Mouse (Mus musculus): ENCODE results near the gene Dync1i2. TPM values are rescaled to one million over a fixed set of nuclear protein-coding genes. Genes with fewer than 3 reads are reported as not detected.

The Dync1i2 gene
- total RNA-seq, 2 experiments from 2014 or later, result 85.4 to 92.6 TPM

- no peak for DNase-seq
- intact Hi-C loops (cut with DNase I), result no loop called here
Measured at GRCm38 (mm10) chr2:71201886-71202285, 9.6 kb upstream of the Dync1i2 start.

- peak; percentile 49 to 62 for DNase-seq
- intact Hi-C loops (cut with DNase I), result no loop called here
Measured at GRCm38 (mm10) chr2:71203819-71204432, 7.6 kb upstream of the Dync1i2 start.

GRCm38 (mm10) chr2:71209041-71209755, 2.3 kb upstream of the Dync1i2 start:
- intact Hi-C loops (cut with DNase I), result no loop called here
- DNase-seq, result no peak

- intact Hi-C loops (cut with DNase I), result no loop called here
- DNase-seq, result no peak
Measured at GRCm38 (mm10) chr2:71211096-71211495, 410 bp upstream of the Dync1i2 start.

- intact Hi-C loops (cut with DNase I), result no loop called here
- no peak for DNase-seq
Measured at GRCm38 (mm10) chr2:71212360-71212726, 837 bp downstream of the Dync1i2 start.

- intact Hi-C loops (cut with DNase I), result loop anchor here (10.0 kb wide), 2 partner anchors 324 to 516 kb away; partner anchors contain the start of gene Dlx2
- DNase-seq, result no peak
Measured at GRCm38 (mm10) chr2:71221020-71221419, 9.5 kb downstream of the Dync1i2 start.

- intact Hi-C loops (cut with DNase I), result loop anchor here (10.0 kb wide), 2 partner anchors 317 to 523 kb away; partner anchors contain the start of gene Dlx2
- DNase-seq, result no peak
Measured at GRCm38 (mm10) chr2:71227398-71227797, 15.9 kb downstream of the Dync1i2 start.

GRCm38 (mm10) chr2:71229603-71230002, 18.1 kb downstream of the Dync1i2 start:
- intact Hi-C loops (cut with DNase I), result loop anchor here (10.0 kb wide), 2 partner anchors 315 to 525 kb away; partner anchors contain the start of gene Dlx2
- DNase-seq, result no peak

GRCm38 (mm10) chr2:71231951-71232350, 20.4 kb downstream of the Dync1i2 start:
- no peak for DNase-seq
- intact Hi-C loops (cut with DNase I), result no loop called here

- intact Hi-C loops (cut with DNase I), result no loop called here
- DNase-seq, result no peak
Measured at GRCm38 (mm10) chr2:71232976-71233375, 21.5 kb downstream of the Dync1i2 start.

- intact Hi-C loops (cut with DNase I), result no loop called here
- DNase-seq, result no peak
Measured at GRCm38 (mm10) chr2:71235420-71235819, 23.9 kb downstream of the Dync1i2 start.

- no peak for DNase-seq
- intact Hi-C loops (cut with DNase I), result no loop called here
Measured at GRCm38 (mm10) chr2:71236009-71236408, 24.5 kb downstream of the Dync1i2 start.

GRCm38 (mm10) chr2:71241505-71241904, 30.0 kb downstream of the Dync1i2 start:
- no peak for DNase-seq
- intact Hi-C loops (cut with DNase I), result no loop called here

- no peak for DNase-seq
- intact Hi-C loops (cut with DNase I), result no loop called here
Measured at GRCm38 (mm10) chr2:71242180-71242579, 30.7 kb downstream of the Dync1i2 start.

- intact Hi-C loops (cut with DNase I), result no loop called here
- no peak for DNase-seq
Measured at GRCm38 (mm10) chr2:71243058-71243672, 31.7 kb downstream of the Dync1i2 start.

- intact Hi-C loops (cut with DNase I), result no loop called here
Measured at GRCm38 (mm10) chr2:71244807-71245206, 33.3 kb downstream of the Dync1i2 start.

GRCm38 (mm10) chr2:71245416-71245815, 33.9 kb downstream of the Dync1i2 start:
- intact Hi-C loops (cut with DNase I), result no loop called here
- peak; percentile 9 to 18 for DNase-seq

More at GRCm38 (mm10) chr2:71244807-71245206, 33.3 kb downstream of the Dync1i2 start:
- no peak for DNase-seq

- intact Hi-C loops (cut with DNase I), result no loop called here
- DNase-seq, result no peak
Measured at GRCm38 (mm10) chr2:71246096-71246495, 34.6 kb downstream of the Dync1i2 start.

GRCm38 (mm10) chr2:71248071-71248470, 36.6 kb downstream of the Dync1i2 start:
- intact Hi-C loops (cut with DNase I), result no loop called here
- no peak for DNase-seq

GRCm38 (mm10) chr2:71250841-71251240, 39.3 kb downstream of the Dync1i2 start:
- intact Hi-C loops (cut with DNase I), result loop anchor here (5.0 kb wide), 1 partner anchor 296 kb away; the partner anchor contains the start of gene Dlx2
- peak; percentile 18 to 25 for DNase-seq

GRCm38 (mm10) chr2:71254836-71255235, 43.3 kb downstream of the Dync1i2 start:
- intact Hi-C loops (cut with DNase I), result loop anchor here (5.0 kb wide), 1 partner anchor 292 kb away; the partner anchor contains the start of gene Dlx2
- DNase-seq, result no peak

All from heart, postnatal 10 days (tissue).